Mouse (Mus musculus): ENCODE results near the gene Tnfaip2. TPM values are rescaled to one million over a fixed set of nuclear protein-coding genes. Genes with fewer than 3 reads are reported as not detected.

Tnfaip2 gene
- polyA plus RNA-seq, 1 experiment = 46.4 TPM

GRCm38 (mm10) chr12:111455860-111456259 is 13.6 kb downstream of the Tnfaip2 start:
- DNase-seq (ENCODE audit: low read depth in 1 of 2, low spot score in 2 of 2) = no peak
- H3K36me3 ChIP-seq (ENCODE audit: control insufficient read depth, insufficient read depth, low read length) = no peaks in the 10 kb centered on the region
- H3K27me3 ChIP-seq (ENCODE audit: control insufficient read depth, insufficient read depth, low read length) = no peaks in the 10 kb centered on the region
- no peak overlapping the region for H3K4me3 ChIP-seq (ENCODE audit: extremely low read depth, insufficient read depth, insufficient read length)
- H3K4me1 ChIP-seq (ENCODE audit: control insufficient read depth, insufficient read depth, insufficient read length) = no peaks in the 10 kb centered on the region
- TF ChIP-seq POLR2A (IDR thresholded peaks at IDR 0.05; ENCODE audit: low read depth, low read length) (no peak), CTCF (IDR thresholded peaks at IDR 0.05; ENCODE audit: extremely low read depth, insufficient read depth, insufficient read length, insufficient replicate concordance) (no peak)
- WGBS = 77% methylated on average over 8 of the region's 8 CpGs
- no peak overlapping the region for H3K27ac ChIP-seq (ENCODE audit: insufficient read depth, low read length)

- H3K4me1 ChIP-seq (ENCODE audit: control insufficient read depth, insufficient read depth, insufficient read length) = no peaks in the 10 kb centered on the region
- no peaks in the 10 kb centered on the region for H3K36me3 ChIP-seq (ENCODE audit: control insufficient read depth, insufficient read depth, low read length)
- 85% methylated on average over 1 of the region's 1 CpGs for WGBS
- no peak for TF ChIP-seq CTCF (IDR thresholded peaks at IDR 0.05; ENCODE audit: extremely low read depth, insufficient read depth, insufficient read length, insufficient replicate concordance)
- TF ChIP-seq POLR2A (IDR thresholded peaks at IDR 0.05; ENCODE audit: low read depth, low read length) = no peak
- no peak overlapping the region for H3K27ac ChIP-seq (ENCODE audit: insufficient read depth, low read length)
- H3K4me3 ChIP-seq (ENCODE audit: extremely low read depth, insufficient read depth, insufficient read length) = no peak overlapping the region
- H3K27me3 ChIP-seq (ENCODE audit: control insufficient read depth, insufficient read depth, low read length) = no peaks in the 10 kb centered on the region
- DNase-seq (ENCODE audit: low read depth in 1 of 2, low spot score in 2 of 2) = no peak
Measured at GRCm38 (mm10) chr12:111457742-111458141, 15.5 kb downstream of the Tnfaip2 start.

- WGBS = 88% methylated on average over 7 of the region's 7 CpGs
- no peaks in the 10 kb centered on the region for H3K27me3 ChIP-seq (ENCODE audit: control insufficient read depth, insufficient read depth, low read length)
- DNase-seq (ENCODE audit: low read depth in 1 of 2, low spot score in 2 of 2) = no peak
- no peaks in the 10 kb centered on the region for H3K36me3 ChIP-seq (ENCODE audit: control insufficient read depth, insufficient read depth, low read length)
- H3K4me3 ChIP-seq (ENCODE audit: extremely low read depth, insufficient read depth, insufficient read length) = no peak overlapping the region
- no peak overlapping the region for H3K27ac ChIP-seq (ENCODE audit: insufficient read depth, low read length)
- TF ChIP-seq POLR2A (IDR thresholded peaks at IDR 0.05; ENCODE audit: low read depth, low read length) (no peak), CTCF (IDR thresholded peaks at IDR 0.05; ENCODE audit: extremely low read depth, insufficient read depth, insufficient read length, insufficient replicate concordance) (no peak)
- H3K4me1 ChIP-seq (ENCODE audit: control insufficient read depth, insufficient read depth, insufficient read length) = no peaks in the 10 kb centered on the region
Measured at GRCm38 (mm10) chr12:111463570-111463969, 21.3 kb downstream of the Tnfaip2 start.

GRCm38 (mm10) chr12:111466369-111466768 is 24.1 kb downstream of the Tnfaip2 start:
- WGBS = 95% methylated on average over 3 of the region's 3 CpGs
- no peak for TF ChIP-seq CTCF (IDR thresholded peaks at IDR 0.05; ENCODE audit: extremely low read depth, insufficient read depth, insufficient read length, insufficient replicate concordance)
- no peak for TF ChIP-seq POLR2A (IDR thresholded peaks at IDR 0.05; ENCODE audit: low read depth, low read length)

GRCm38 (mm10) chr12:111468206-111468605 is 25.9 kb downstream of the Tnfaip2 start:
- no peak for DNase-seq (ENCODE audit: low read depth in 1 of 2, low spot score in 2 of 2)
- Histone ChIP-seq H3K27ac (ENCODE audit: insufficient read depth, low read length) (no peak overlapping the region), H3K4me1 (ENCODE audit: control insufficient read depth, insufficient read depth, insufficient read length) (no peaks in the 10 kb centered on the region), H3K4me3 (ENCODE audit: extremely low read depth, insufficient read depth, insufficient read length) (no peak overlapping the region), H3K36me3 (ENCODE audit: control insufficient read depth, insufficient read depth, low read length) (no peaks in the 10 kb centered on the region), H3K27me3 (ENCODE audit: control insufficient read depth, insufficient read depth, low read length) (no peaks in the 10 kb centered on the region)
- 85% methylated on average over 7 of the region's 7 CpGs for WGBS
- TF ChIP-seq CTCF (IDR thresholded peaks at IDR 0.05; ENCODE audit: extremely low read depth, insufficient read depth, insufficient read length, insufficient replicate concordance) (no peak), POLR2A (IDR thresholded peaks at IDR 0.05; ENCODE audit: low read depth, low read length) (no peak)

More at GRCm38 (mm10) chr12:111466369-111466768, 24.1 kb downstream of the Tnfaip2 start:
- no peak for DNase-seq (ENCODE audit: low read depth in 1 of 2, low spot score in 2 of 2)
- Histone ChIP-seq H3K4me1 (ENCODE audit: control insufficient read depth, insufficient read depth, insufficient read length) (no peaks in the 10 kb centered on the region), H3K4me3 (ENCODE audit: extremely low read depth, insufficient read depth, insufficient read length) (no peak overlapping the region), H3K27ac (ENCODE audit: insufficient read depth, low read length) (no peak overlapping the region), H3K27me3 (ENCODE audit: control insufficient read depth, insufficient read depth, low read length) (no peaks in the 10 kb centered on the region), H3K36me3 (ENCODE audit: control insufficient read depth, insufficient read depth, low read length) (no peaks in the 10 kb centered on the region)

GRCm38 (mm10) chr12:111469507-111469906 is 27.2 kb downstream of the Tnfaip2 start:
- H3K4me3 ChIP-seq (ENCODE audit: extremely low read depth, insufficient read depth, insufficient read length) = no peak overlapping the region
- no peak overlapping the region for H3K27ac ChIP-seq (ENCODE audit: insufficient read depth, low read length)
- no peaks in the 10 kb centered on the region for H3K36me3 ChIP-seq (ENCODE audit: control insufficient read depth, insufficient read depth, low read length)
- no peaks in the 10 kb centered on the region for H3K27me3 ChIP-seq (ENCODE audit: control insufficient read depth, insufficient read depth, low read length)
- 10% methylated on average over 8 of the region's 8 CpGs for WGBS
- H3K4me1 ChIP-seq (ENCODE audit: control insufficient read depth, insufficient read depth, insufficient read length) = no peaks in the 10 kb centered on the region
- peak; percentile 56; the same call in 1 of the 2 replicates for TF ChIP-seq CTCF (IDR thresholded peaks at IDR 0.05; ENCODE audit: extremely low read depth, insufficient read depth, insufficient read length, insufficient replicate concordance)
- no peak for TF ChIP-seq POLR2A (IDR thresholded peaks at IDR 0.05; ENCODE audit: low read depth, low read length)
- peak in 1 of 2 experiments; percentile 36 for DNase-seq (ENCODE audit: low read depth in 1 of 2, low spot score in 2 of 2)

GRCm38 (mm10) chr12:111471119-111471518 is 28.9 kb downstream of the Tnfaip2 start:
- Histone ChIP-seq H3K27me3 (ENCODE audit: control insufficient read depth, insufficient read depth, low read length) (no peaks in the 10 kb centered on the region), H3K4me3 (ENCODE audit: extremely low read depth, insufficient read depth, insufficient read length) (no peak overlapping the region), H3K27ac (ENCODE audit: insufficient read depth, low read length) (no peak overlapping the region), H3K4me1 (ENCODE audit: control insufficient read depth, insufficient read depth, insufficient read length) (no peaks in the 10 kb centered on the region), H3K36me3 (ENCODE audit: control insufficient read depth, insufficient read depth, low read length) (no peaks in the 10 kb centered on the region)
- no peak for DNase-seq (ENCODE audit: low read depth in 1 of 2, low spot score in 2 of 2)
- WGBS = 31% methylated on average over 1 of the region's 1 CpGs
- no peak for TF ChIP-seq POLR2A (IDR thresholded peaks at IDR 0.05; ENCODE audit: low read depth, low read length)
- no peak for TF ChIP-seq CTCF (IDR thresholded peaks at IDR 0.05; ENCODE audit: extremely low read depth, insufficient read depth, insufficient read length, insufficient replicate concordance)

All from spleen, adult 2 months (tissue).